Comparison of ENCODE assay signal across 16 mouse cellular contexts in genomic region chr6:101306834-101307233, GRCm38 (mm10).
DNase-seq lines count a peak whose midpoint lies in the region; ATAC-seq lines count a peak whose summit lies in the region.
"Had no signal": no experiment of that assay in that cellular context is flagged by ENCODE, and none has a peak within 500 bp of the region (broad histone marks: within the 10 kb centered on the region; RNA-seq: fewer than 3 reads in every experiment).

No protein-coding gene starts in this region.

- peak overlapping the region; percentile 43 for H3K27ac ChIP-seq in hindbrain, embryonic 10.5 days
- no peak overlapping the region for H3K27ac ChIP-seq in hindbrain, embryonic 11.5 days (ENCODE audit: low read depth, low read length)
- H3K27ac ChIP-seq: forebrain, embryonic 12.5 days had no signal

- H3K4me3 ChIP-seq in hindbrain, embryonic 10.5 days: no peak overlapping the region
- H3K4me3 ChIP-seq in hindbrain, embryonic 11.5 days (ENCODE audit: low read depth, low read length): no peak overlapping the region
- H3K4me3 ChIP-seq: forebrain, embryonic 12.5 days; myocyte had no signal

- H3K9me3 ChIP-seq in hindbrain, embryonic 10.5 days: no peaks in the 10 kb centered on the region
- H3K9me3 ChIP-seq in hindbrain, embryonic 11.5 days (ENCODE audit: control insufficient read depth, low read length): no peaks in the 10 kb centered on the region
- H3K9me3 ChIP-seq: forebrain, embryonic 12.5 days had no signal

- H3K36me3 ChIP-seq in hindbrain, embryonic 10.5 days: 0 out of 2 replicates have a peak, but pooled peaks cover 5% of the 10 kb centered on the region
- H3K36me3 ChIP-seq in hindbrain, embryonic 11.5 days (ENCODE audit: control insufficient read depth, insufficient read depth, low read length): no peaks in the 10 kb centered on the region
- H3K36me3 ChIP-seq: forebrain, embryonic 12.5 days had no signal

- ATAC-seq in hindbrain, embryonic 11.5 days (ENCODE audit: low FRiP score): no peak
- no peak for ATAC-seq in CD4-positive, CD25-positive, alpha-beta regulatory T cell, adult 4 months

- peak; percentile 40 for DNase-seq in embryo, embryonic 11 days
- DNase-seq in embryo, embryonic 10 days (ENCODE audit: low spot score): no peak
- DNase-seq in hindbrain, embryonic 10.5 days (ENCODE audit: low spot score): no peak
- no peak for DNase-seq in hindbrain, embryonic 11.5 days (ENCODE audit: low spot score)
- peak; percentile 59 for DNase-seq in right cerebral cortex, adult 18-20 months
- DNase-seq in right cerebral cortex, adult 2 months (ENCODE audit: low spot score in 2 of 2): no peak
- no peak for DNase-seq in liver
- DNase-seq: cerebellum, adult 2 months; heart, postnatal 10 days; kidney, adult 8-10 months; right cerebral cortex, postnatal 25 days; thymus, postnatal 25 days had no signal

- 64% methylated on average over 7 of the region's 7 CpGs for WGBS in hindbrain, embryonic 10.5 days
- WGBS in hindbrain, embryonic 11.5 days: 63% methylated on average over 7 of the region's 7 CpGs

- H3K9ac ChIP-seq in hindbrain, embryonic 11.5 days (ENCODE audit: low read depth, low read length): no peak overlapping the region
- H3K9ac ChIP-seq: forebrain, embryonic 12.5 days had no signal

- H3K4me1 ChIP-seq in hindbrain, embryonic 10.5 days (replicated peaks): peaks cover 33% of the 10 kb centered on the region
- H3K4me1 ChIP-seq in hindbrain, embryonic 11.5 days (replicated peaks; ENCODE audit: control insufficient read depth, insufficient read depth, low read length): 0 out of 2 replicates have a peak, but pooled peaks cover 3% of the 10 kb centered on the region

- peaks cover 38% of the 10 kb centered on the region for H3K27me3 ChIP-seq in hindbrain, embryonic 10.5 days (ENCODE audit: insufficient read depth, poor library complexity, severe bottlenecking)
- peaks cover 2% of the 10 kb centered on the region; the same call in 1 of the 2 replicates for H3K27me3 ChIP-seq in hindbrain, embryonic 11.5 days (ENCODE audit: control insufficient read depth, insufficient read depth, low read length)

- H3K4me2 ChIP-seq in hindbrain, embryonic 11.5 days (replicated peaks; ENCODE audit: low read depth, low read length): no peak overlapping the region
- H3K4me2 ChIP-seq: forebrain, embryonic 12.5 days; midbrain, embryonic 11.5 days had no signal

Comparison
In these comparisons a context has a peak if more than half of its experiments do, and no peak if none do; other contexts are left out.
1. DNase-seq: peak in embryo, embryonic 11 days (single experiment) and right cerebral cortex, adult 18-20 months (single experiment); none in embryo, embryonic 10 days (single experiment), hindbrain, embryonic 10.5 days (single experiment), hindbrain, embryonic 11.5 days (single experiment), right cerebral cortex, adult 2 months (0 of 2) and liver (single experiment).